Mouse (Mus musculus): ENCODE measurements around the gene Eif2ak1.

DNA sequence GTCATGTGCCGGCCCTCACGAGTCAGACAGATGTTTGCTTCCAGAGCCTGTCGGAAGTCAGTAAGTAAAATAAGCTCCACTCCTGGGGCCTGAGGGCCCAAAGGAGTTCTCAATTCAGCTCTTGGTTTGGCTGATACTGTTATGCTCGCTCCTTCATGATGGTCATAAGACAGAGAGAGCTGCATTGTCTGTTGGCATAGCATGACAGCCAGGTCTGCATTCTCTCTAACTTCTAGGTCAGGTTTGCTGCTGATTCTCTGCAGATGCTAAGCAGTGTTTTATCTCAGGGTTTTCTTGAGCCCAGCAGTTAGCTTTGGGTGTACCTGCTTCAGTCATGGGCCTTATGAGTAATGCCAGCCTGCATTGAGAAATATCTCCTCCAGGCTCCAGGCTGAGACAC is 111.7 kb downstream of the Eif2ak1 start:
- TF ChIP-seq CTCF (IDR thresholded peaks at IDR 0.05; ENCODE audit: borderline replicate concordance, insufficient read depth, low read depth, low read length) (no peak), POLR2A (IDR thresholded peaks at IDR 0.05; ENCODE audit: borderline replicate concordance, insufficient read depth, low read length) (no peak)

Measured in cerebellum, adult 2 months (tissue).